Mouse (Mus musculus) frontal cortex, postnatal 14 days (tissue): ENCODE measurements at regions not wholly inside any gene's neighbourhood (a gene's known extent, or its start where the extent isn't known, plus 50 kb on each side); places are given as distances from the start of the nearest gene placed in this dataset.
A peak's percentile ranks its signal among the peaks of the same experiment; 100 is the strongest.

Source experiments
- DNase-seq, 2 experiments: peaks; one replicate each; pipeline ENCODE4 v3.0.0; 2022; ENCODE audit warnings: low spot score in 2 of 2

DNA sequence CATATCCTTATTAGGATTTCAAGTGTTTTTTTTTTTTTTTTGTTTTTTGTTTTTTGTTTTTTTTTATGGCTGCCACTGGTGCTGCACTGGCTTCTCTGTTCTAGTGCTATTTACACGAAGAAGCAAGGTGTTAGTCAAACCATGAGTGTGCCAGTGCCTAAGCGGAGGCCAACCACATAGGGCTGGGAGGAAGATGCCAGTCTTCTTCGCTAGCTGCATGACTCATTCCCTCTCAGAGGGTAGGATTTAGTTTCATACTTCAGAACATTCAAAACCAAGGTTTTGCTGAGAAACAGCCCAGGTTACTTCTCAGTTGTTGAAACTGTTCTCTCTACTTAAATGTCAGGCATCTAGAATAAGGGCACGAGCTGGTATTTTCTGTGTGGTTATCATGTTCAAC, 72.6 kb downstream of the Icos start:
- DNase-seq, result no peak

DNA sequence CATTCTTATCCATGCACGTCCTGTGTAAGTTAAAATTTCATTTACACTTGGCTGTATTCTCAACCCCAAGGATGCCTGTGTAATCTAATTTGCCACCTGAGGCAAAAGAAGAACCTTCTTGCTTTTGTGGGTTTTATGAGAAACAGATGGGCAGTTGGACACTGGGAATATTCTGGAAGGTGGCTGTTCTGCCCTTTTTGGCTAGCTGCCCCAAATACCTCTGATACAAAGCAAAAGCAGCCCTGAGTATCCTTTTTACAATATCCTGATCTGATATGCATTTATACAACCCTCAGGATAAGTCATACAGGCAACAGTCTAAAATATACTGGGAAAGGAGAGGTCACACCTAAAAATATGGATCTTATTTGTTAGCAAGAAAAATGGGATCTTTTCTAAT, 75.9 kb downstream of the Icos start:
- DNase-seq, result no peak

DNA sequence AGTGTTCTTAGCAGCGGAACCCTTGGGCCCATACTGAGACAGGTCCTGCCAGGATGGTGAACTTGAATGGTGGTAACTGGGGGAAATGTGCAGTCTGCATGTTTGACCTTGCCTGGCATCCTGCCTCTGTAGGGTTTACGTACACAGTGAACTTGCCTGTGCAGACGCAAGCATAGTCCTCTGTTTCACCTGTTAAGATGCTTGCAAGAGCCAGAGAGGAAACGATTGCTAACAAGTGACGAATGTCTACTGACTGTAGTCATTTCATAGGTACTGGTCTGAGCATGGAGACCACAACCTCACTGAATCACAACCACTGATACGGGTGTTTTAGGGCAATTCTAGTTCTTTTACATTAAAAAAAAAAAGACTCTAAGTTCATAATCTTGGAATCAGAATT, 76.7 kb downstream of the Icos start:
- no peak for DNase-seq

DNA sequence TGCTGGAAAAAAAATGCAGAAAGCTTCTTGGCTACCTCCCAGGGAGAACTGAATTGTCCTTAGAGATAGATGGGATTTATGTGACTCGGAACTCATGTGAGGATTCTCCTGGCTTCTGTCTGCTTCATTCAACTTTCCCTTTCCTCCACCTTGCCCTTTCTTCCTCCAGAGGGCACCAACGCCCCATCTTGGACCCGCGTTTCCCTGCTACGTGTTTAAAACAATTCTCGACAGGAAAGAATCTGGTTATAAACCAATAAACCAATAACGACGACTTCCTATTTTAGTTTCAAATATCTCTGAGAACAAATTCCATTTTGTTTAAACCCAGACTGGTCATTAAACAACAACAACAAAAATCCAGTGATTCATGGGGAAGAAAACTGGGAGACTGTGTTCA, 77.4 kb downstream of the Icos start:
- peak; percentile 32 to 65 for DNase-seq

DNA sequence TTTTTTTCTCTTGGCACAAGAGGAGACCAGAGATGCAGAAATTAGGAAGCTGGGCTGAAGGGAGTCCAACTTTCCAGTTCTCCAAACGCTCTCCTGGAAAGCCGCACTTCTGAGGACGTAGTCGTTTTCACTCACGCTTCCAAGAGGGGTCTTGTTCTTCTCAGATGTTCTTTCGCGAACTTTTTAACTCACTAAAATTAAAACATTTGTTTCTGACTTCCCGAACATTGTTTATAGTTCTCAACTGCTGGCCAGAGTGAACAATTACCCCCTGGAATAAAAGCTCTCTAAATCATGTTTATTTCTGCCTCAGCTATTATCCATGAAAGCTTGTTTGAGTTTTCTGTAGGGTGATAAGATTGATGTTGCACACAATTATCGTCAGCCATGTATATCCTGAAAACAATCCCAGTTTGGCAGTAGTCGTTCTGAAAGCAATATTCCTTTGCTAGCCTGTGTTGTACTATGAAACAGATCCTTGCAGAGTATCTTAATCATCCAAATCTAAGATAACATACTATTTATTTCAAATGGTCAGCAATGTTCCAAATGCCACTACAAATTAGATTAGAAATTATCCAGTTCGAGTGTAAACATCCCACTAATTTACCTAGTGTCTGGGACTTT, 82.3 kb downstream of the Icos start:
- no peak for DNase-seq

DNA sequence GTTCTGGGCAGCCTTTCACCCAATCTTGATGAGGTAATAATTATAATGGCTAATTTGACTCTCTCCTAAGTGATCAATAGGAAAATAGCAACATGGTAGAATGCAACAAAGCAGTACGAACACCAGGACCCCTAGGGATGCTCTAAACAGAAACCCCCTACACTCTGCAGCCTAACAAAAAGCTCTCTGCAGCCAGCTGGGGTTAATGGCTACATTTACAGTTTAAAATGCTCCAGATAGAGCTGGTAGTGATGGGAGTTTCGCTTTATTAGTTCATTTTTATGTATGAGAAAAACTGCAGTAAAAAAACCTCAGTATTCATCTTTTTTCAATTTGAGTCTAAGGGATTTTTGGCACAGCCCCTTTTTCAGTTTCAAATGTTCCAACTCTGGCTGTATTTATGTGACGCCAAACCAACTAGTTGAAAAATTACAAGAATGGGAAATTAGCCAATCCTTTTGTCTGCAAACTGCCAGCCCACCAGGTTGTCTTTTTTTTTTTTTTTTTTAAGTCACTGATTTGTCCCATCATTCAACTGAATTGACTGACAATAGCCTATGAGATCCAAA, 84.2 kb downstream of the Icos start:
- no peak for DNase-seq

DNA sequence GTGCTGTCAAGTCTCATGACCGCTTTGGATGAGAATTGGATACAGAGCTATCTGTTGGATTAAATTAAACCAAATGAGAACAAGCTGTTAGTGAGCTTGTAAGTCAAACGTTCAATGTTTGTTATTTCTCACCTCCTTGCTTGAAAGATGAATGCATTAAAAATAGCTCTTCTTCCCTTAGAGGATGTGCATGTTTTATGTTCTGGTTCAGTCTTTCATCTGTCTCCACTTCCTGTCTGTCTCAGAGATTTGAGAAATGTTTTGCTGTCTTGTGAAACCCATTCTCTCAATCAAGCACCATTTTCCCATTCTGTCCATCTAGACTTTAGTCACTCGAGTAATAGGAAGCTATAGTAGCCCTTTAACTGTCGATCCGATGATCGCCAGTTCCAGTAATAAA, 90.4 kb downstream of the Icos start:
- no peak for DNase-seq

DNA sequence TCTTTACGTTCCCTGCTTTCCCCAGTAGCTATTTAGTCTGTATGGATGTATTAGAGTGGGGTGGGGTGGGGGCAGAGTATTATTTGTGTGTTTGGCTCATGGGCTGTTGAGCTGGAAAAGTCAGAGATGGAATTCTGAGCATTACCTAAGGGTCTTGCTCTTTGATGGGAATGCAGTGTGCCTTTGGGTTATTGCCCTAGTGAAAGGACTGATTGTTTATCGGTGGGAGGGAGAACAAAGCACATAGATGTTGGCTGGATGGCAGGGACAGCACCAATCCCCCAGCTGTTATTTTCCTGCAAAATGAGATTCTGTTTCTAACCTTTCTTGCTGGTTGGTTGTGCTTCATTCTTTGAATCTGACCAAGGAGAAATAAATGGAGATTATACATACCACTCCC, 96.4 kb downstream of the Icos start:
- DNase-seq, result no peak

DNA sequence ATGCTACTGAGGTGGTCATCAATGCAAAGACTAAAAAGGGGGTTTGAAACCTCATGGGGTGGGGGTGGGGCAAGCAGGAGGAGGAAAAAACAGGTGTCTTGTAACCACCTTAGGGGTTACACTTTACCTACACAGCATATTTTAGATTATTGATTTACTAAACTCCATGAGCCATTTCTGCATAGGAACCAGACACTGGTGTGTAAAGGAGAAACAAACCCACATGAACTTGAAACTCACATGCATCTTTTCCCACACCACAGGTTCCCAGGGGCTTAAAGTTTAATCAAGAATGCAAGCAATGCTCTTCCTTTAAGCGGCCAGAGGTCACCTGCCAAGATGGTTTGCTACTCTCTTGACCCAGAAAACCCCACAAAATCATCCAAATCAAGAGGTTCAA, 97.6 kb downstream of the Icos start:
- no peak for DNase-seq

DNA sequence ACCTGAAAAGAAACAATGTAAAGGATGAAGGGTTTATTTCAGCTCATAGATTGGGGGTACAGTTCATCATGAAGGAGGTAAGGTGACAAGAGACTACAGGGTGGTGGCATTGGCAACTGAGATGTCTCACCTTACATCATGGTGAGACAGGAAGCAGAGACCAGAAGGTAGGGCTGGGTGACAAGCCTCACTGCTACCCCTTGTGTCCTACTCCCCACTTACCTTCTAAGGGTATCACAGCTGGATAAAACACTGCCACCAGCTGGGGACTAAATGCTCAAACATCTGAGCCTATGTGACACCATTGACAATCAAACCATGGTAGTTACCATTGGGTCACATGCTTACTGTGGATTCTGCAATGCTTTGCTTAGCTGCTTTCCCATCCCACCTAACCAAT, 107.0 kb downstream of the Icos start:
- DNase-seq, result no peak

DNA sequence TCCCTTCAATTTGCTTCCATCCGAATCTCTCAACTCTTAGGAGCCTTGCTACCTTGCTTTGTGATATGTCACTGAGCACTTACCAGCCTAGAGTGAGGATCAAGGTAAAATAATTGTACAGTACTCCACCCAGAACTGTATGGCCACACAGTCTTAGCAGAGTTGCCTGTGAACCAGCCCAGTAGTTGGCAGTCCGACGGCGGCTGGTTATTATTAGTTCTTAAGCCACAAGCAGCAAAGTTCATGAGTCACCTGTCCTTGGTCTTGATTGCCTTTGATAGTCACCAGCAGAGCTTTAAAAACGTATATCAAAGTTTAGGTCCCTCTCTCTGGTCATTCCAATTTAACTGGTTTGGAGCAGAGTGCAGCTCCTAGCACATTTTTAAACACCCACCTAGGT, 109.1 kb downstream of the Icos start:
- no peak for DNase-seq

DNA sequence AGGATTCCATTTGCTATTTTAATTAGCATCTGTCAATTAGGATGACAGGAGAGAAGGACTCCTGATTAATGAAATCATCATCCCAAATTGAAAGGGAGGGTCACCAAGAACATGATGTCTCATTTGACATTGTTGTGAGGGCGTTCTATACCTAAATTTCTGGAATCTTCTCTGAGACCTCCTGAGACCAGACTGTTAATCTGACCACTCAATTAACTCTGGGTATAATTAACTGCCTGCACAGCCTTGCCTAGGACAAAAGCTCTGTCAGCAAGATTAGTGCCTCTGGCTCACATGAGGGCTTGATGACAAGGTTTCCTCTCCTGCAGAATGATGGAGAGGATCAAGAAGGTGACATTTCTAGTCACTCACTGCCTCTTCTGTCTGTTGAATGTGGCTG, 113.1 kb downstream of the Icos start:
- no peak for DNase-seq

DNA sequence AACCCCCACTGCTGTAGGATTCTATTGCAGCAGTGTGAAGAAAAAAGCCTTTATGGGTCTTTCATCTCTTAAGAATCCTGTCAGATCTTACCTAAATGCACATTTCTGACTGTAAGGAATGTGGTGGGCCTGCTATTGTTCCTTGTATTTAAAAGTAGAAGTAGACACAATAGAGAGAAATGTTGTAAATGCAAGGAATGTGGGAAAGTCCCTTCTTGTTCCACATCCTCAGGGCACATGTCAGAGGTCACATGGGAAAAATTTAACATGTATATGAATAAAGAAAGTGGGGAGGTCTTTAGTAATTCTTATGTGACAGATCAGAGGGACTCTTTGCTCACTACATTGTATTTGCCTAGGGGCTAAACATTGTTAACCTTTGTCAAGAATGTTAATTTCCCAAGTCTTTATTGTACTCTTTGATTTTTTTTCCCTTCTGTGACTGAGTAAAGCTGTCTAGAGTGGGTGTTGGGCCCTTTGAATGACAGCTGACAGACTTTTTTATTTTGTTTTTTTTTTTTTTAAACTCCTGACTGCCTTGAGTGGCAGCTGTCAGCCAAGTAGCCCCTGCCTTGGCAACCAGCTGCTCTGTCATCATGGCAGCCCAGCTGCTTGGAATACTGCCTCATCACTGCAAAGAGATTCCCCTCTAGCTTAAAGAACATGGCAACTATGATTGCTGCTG, 117.9 kb downstream of the Icos start:
- no peak for DNase-seq

DNA sequence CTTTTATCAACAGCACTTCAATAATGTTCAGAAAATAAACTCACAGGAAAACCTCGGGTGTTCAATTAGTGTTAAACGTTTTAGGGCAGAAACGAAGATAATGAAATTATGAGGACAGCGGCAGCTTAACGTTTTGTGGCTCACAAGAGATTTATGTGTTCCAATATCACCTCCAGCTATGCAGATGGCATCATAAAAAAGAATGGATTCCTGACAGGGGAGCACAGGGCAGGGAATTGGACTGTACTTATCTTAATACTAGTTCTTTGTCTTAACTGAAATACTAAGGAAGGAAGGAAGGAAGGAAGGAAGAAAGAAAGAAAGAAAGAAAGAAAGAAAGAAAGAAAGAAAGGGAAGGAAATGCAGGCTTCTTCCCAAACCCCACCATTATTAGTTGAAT, 121.6 kb downstream of the Icos start:
- no peak for DNase-seq

DNA sequence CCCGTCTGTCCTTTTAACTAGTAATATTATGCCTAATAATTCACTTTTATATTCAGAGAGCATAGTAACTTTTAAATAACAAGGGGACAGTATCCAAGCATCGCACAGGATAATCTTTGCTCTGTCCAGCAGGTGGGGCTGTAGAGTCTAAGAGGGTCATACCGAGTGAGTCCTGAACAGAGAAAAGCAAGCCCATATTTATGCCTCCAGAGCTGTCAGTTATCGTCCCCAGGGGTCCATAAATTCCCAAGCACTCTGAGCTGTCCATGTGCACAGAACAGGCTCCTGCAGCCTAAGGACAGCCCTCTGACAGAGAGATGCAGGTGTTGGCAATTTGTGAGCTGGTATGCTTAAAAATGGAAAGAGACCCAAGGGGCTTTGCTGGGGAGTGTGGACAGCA, 124.0 kb downstream of the Icos start:
- no peak for DNase-seq

DNA sequence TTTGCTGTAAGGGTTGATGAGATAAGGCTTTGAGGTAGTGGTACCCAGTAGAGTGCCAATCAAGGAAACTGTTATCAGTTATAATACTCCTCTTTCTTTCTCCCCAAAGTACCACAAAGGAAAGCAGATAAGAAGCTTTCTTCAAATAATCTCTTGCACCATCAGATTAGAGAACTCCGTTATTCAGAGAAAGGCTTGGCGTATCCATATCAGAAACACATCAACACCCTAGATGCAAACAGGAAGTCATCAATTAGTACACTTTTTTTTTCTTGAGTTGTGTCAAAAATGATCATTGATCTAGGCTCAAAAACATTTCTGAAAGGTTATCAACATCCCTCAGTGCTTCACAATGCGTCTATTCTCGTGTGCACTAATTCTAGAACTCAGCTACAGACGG, 124.6 kb downstream of the Icos start:
- no peak for DNase-seq

DNA sequence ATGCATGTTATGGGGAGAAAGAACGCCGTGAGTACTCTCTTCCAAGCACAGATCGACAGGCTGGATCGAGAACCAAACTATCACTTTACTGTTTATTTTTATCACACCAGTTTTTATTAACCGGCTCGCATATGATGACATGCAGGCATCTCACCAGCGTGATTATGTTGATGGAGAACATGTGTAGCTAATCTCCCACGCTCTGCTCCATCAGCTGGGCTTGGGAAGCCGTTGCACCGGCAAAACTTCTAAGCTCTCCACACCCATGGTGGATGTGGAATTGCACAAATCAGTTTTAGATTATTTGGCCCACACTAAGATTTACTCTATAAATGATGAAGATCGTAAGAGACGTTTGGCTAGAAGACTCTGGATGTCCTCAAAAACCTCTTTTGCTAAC, 125.9 kb downstream of the Icos start:
- DNase-seq, result no peak

DNA sequence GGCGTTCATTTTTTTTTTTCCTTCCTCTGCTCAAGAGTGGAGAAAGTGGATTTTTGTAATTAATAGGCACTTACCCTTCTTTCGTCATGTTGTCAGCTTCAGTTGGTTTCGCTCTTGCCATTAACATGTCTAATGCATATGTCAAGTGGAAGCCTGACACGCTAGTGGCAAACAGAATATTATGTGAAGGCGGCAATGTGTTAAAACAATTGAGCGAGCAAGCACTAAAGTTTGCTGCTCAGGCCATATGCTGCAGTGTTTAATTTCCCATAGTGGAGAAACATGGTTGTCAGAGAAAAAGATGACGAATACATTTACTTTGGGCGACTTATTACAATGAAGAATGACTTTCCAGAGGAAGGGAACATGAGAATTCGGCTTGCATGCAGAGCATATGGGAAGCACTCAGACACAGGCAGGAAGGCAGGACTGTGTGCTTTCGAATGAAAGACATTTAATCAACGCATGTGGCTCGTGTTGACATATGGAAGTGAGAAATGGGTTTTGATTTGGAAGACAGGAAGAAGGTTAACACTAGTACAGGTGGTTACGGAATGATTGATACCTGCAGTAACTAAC, 134.1 kb downstream of the Icos start:
- no peak for DNase-seq

DNA sequence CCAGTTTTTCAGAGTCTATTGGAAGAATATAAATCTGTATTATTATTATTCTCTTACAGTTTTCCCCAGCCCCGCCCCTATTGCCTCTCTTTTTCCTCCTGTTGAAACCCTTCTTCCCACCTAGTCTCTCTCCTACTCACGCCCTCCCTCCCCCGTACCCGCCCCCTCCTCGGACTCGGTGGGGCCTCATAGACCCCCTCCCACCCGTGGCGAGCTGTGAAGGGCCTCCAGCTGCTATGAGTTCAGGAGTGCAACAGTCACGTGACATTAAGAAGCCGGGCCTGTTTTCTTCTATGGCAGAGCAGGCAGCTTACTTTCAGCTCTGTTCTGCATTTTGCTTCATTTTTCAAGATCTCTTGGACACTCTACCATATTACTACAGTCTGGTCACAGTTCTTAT, 139.8 kb downstream of the Icos start:
- no peak for DNase-seq

DNA sequence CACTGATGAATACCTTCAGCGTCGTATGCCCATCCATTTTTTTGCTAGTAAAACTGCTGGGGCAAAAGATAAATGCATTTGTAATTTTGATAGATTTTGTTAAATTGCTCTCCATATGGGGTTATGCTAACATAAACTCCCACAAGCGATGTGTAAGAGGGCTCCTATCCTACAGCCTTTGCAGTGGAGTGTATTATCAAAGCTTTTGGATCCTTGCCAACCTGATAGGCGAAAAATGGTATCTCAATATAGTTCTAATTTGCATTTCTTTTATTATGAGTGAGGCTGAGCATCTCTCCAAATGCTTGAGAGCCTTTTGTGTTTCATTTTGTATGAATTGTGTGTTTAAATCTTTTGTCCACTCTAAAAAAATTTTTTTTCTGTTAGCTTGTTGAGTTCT, 140.3 kb downstream of the Icos start:
- DNase-seq, result no peak

DNA sequence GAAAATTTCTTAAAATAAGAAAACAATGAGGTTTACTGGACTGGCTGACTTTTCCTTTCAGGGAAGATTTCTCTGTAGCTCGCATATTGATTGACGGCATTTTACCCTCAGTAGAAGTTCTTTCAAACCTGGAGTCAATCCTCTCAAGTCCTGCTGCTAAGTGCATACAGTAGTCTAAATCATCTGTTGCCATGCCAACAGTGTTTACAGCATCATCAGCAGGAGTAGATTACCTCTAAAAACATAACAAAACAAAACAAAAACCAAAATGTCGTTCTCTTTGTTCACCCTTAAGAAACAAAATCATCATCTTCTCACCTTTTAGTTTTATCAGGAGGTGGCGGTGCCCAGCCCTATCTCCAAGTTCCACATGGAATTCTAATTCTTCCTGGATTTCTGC, 143.8 kb downstream of the Icos start:
- DNase-seq, result no peak

DNA sequence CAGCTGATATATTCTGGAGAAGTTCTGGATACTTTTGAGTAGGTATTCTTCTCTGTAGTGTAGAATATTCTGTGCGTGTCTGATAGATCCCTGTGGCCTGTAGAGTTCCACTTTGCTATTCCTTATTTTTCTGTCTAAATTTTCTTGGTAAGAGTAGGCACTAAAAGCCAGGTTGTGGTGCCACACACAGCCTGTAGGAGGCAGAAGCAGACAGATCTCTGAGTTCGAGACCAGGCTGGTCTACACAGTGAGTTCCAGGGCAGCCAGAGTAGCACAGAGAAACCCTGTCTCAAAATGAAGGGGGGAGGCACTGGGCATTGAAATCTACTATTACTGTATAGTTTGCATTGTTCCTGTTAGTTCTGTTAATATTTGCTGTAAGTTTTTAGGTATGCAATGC, 147.4 kb downstream of the Icos start:
- DNase-seq, result no peak
